Mouse (Mus musculus): Measurements from ENCODE around the gene Aoc3. TPM values are rescaled to one million over a fixed set of nuclear protein-coding genes. Genes with fewer than 3 reads are reported as not detected.

The Aoc3 gene
- polyA plus RNA-seq, 2 experiments, result 1.0 to 3.1 TPM

DNA sequence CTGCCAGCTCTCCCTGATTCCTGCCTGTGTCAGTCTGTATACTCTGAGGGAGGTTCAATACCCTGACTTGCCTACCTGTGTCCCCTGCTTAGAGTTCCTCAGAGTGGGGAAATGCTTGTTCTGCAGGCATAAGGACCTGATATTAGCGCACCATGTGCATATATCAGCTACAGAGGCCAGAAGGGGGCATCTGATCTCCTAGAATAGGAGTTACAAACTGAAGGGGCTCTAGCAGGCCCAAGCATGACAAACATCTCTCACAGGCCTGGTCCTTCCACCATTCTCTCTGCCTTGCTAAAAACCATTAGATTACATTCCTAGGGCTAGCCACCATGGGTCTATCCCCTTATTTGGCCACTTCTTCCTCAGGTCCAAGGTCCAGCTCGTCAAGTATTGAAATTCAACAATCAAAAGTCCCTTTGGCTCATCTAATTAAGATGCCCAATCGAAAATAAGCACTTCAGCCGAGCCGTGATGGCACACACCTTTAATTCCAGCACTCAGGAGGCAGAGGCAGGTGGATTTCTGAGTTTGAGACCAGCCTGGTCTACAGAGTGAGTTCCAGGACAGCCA lies 24.1 kb downstream of the Aoc3 start:
- WGBS, result 73% methylated on average over 5 of the region's 5 CpGs
- Histone ChIP-seq H3K27ac (replicated peaks; ENCODE audit: low read depth, low read length) (no peak overlapping the region), H3K4me3 (replicated peaks; ENCODE audit: low read length) (no peak overlapping the region), H3K9me3 (ENCODE audit: control insufficient read depth, low read length) (no peaks in the 10 kb centered on the region), H3K9ac (ENCODE audit: low read depth, low read length, severe bottlenecking) (no peak overlapping the region), H3K36me3 (ENCODE audit: control insufficient read depth, insufficient read depth, low read length) (no peaks in the 10 kb centered on the region), H3K4me1 (ENCODE audit: control insufficient read depth, insufficient read depth, low read length) (no peaks in the 10 kb centered on the region), H3K4me2 (replicated peaks; ENCODE audit: low read depth, low read length, severe bottlenecking) (no peak overlapping the region), H3K27me3 (ENCODE audit: control insufficient read depth, insufficient read depth, low read length) (no peaks in the 10 kb centered on the region)
- no peak for TF ChIP-seq POLR2A (IDR thresholded peaks at IDR 0.05; ENCODE audit: borderline replicate concordance, extremely low read depth, insufficient read depth, insufficient read length)
- no peak for ATAC-seq (ENCODE audit: low FRiP score, low read depth)
- DNase-seq (ENCODE audit: low spot score), result no peak

DNA sequence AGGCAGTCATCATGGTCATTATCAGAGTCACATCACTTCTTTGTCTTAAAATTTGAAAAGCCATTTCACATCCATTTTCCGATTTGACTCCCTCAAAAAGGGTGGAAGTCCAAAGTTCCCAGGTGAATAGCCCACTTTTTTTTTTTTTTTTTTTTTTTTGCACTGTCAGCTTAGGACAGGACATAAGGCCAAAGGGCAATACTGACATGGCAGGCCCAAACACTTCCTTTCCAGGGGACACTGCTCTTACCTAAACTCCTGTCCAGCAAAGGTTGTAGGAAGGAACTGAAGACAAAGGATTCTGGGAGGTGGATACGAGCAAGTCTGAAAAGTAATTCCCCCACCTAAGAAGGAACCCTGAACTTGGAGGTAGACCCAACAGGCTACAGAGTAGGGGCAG lies 25.5 kb downstream of the Aoc3 start:
- Histone ChIP-seq H3K36me3 (ENCODE audit: control insufficient read depth, insufficient read depth, low read length) (no peaks in the 10 kb centered on the region), H3K9me3 (ENCODE audit: control insufficient read depth, low read length) (no peaks in the 10 kb centered on the region)
- 91% methylated on average over 2 of the region's 2 CpGs for WGBS

DNA sequence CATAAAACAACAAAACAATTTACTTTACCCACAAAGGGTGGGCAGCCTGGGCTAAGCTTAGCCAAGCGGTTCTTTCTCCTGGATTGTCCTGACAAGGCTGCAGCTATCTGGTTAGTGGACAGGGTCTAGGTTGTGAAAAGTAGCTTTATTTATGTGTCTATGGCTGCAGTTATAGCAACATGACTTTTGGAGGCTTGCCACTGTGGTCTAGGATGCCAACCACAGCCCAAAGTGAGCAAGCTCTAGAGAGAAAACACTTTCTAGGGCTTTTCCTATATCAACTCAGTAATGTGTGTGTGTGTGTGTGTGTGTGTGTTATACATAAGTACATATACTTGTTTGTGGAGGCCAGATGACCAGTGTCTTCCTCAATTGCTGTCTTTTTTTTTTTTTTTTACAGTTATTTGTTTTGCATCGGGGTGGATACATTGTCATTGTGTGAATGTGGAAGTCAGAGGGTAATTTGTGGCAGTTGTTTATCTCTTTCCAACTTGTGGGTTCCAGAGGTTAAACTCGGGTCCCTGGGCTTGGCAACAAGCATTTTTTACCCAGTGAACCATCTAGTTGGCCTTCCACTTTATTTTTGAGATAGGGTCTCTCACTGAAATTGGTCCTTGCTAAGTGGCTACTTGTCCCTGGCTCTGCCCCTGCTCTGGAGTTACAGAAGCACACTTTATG lies 27.2 kb downstream of the Aoc3 start:
- DNase-seq (ENCODE audit: low spot score) (no peak), ATAC-seq (ENCODE audit: low FRiP score, low read depth) (no peak)
- Histone ChIP-seq H3K27ac (replicated peaks; ENCODE audit: low read depth, low read length) (no peak overlapping the region), H3K9me3 (ENCODE audit: control insufficient read depth, low read length) (no peaks in the 10 kb centered on the region), H3K4me3 (replicated peaks; ENCODE audit: low read length) (no peak overlapping the region), H3K9ac (ENCODE audit: low read depth, low read length, severe bottlenecking) (no peak overlapping the region), H3K36me3 (ENCODE audit: control insufficient read depth, insufficient read depth, low read length) (no peaks in the 10 kb centered on the region), H3K27me3 (ENCODE audit: control insufficient read depth, insufficient read depth, low read length) (no peaks in the 10 kb centered on the region), H3K4me1 (ENCODE audit: control insufficient read depth, insufficient read depth, low read length) (no peaks in the 10 kb centered on the region), H3K4me2 (replicated peaks; ENCODE audit: low read depth, low read length, severe bottlenecking) (no peak overlapping the region)
- no peak for TF ChIP-seq POLR2A (IDR thresholded peaks at IDR 0.05; ENCODE audit: borderline replicate concordance, extremely low read depth, insufficient read depth, insufficient read length)
- WGBS, result 78% methylated on average over 3 of the region's 3 CpGs

More for the DNA sequence above, 25.5 kb downstream of the Aoc3 start:
- H3K27me3 ChIP-seq (ENCODE audit: control insufficient read depth, insufficient read depth, low read length), result no peaks in the 10 kb centered on the region
- H3K4me3 ChIP-seq (replicated peaks; ENCODE audit: low read length), result no peak overlapping the region
- TF ChIP-seq POLR2A (IDR thresholded peaks at IDR 0.05; ENCODE audit: borderline replicate concordance, extremely low read depth, insufficient read depth, insufficient read length), result no peak
- DNase-seq (ENCODE audit: low spot score), result no peak
- no peak overlapping the region for H3K27ac ChIP-seq (replicated peaks; ENCODE audit: low read depth, low read length)
- no peak for ATAC-seq (ENCODE audit: low FRiP score, low read depth)
- H3K9ac ChIP-seq (ENCODE audit: low read depth, low read length, severe bottlenecking), result no peak overlapping the region
- H3K4me2 ChIP-seq (replicated peaks; ENCODE audit: low read depth, low read length, severe bottlenecking), result no peak overlapping the region
- no peaks in the 10 kb centered on the region for H3K4me1 ChIP-seq (ENCODE audit: control insufficient read depth, insufficient read depth, low read length)

DNA sequence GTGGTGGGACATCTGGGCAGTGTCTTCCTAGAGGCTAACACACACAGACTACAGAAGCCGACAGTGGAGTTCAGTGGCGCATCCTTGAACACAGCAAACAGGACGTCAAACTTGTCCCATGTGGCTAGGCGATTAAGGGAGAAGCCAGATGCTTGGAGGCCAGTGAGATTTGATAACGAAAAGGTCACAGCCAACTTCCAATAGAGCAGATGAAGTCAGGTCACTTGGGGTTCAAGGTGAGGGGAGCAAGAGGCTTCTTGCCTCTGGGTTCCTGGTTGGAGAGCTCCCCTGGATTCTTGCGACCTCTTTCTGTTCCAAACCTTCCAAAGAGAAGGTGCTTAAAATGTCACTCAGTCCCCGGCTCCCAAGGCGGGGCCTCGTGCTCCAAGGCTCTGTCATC lies 29.4 kb downstream of the Aoc3 start:
- no peak for DNase-seq (ENCODE audit: low spot score)
- Histone ChIP-seq H3K27me3 (ENCODE audit: control insufficient read depth, insufficient read depth, low read length) (no peaks in the 10 kb centered on the region), H3K9me3 (ENCODE audit: control insufficient read depth, low read length) (no peaks in the 10 kb centered on the region), H3K27ac (replicated peaks; ENCODE audit: low read depth, low read length) (no peak overlapping the region), H3K4me3 (replicated peaks; ENCODE audit: low read length) (no peak overlapping the region), H3K4me1 (ENCODE audit: control insufficient read depth, insufficient read depth, low read length) (no peaks in the 10 kb centered on the region), H3K9ac (ENCODE audit: low read depth, low read length, severe bottlenecking) (no peak overlapping the region), H3K4me2 (replicated peaks; ENCODE audit: low read depth, low read length, severe bottlenecking) (no peak overlapping the region), H3K36me3 (ENCODE audit: control insufficient read depth, insufficient read depth, low read length) (no peaks in the 10 kb centered on the region)
- WGBS, result 68% methylated on average over 9 of the region's 9 CpGs
- no peak for TF ChIP-seq POLR2A (IDR thresholded peaks at IDR 0.05; ENCODE audit: borderline replicate concordance, extremely low read depth, insufficient read depth, insufficient read length)
- ATAC-seq (ENCODE audit: low FRiP score, low read depth), result no peak

DNA sequence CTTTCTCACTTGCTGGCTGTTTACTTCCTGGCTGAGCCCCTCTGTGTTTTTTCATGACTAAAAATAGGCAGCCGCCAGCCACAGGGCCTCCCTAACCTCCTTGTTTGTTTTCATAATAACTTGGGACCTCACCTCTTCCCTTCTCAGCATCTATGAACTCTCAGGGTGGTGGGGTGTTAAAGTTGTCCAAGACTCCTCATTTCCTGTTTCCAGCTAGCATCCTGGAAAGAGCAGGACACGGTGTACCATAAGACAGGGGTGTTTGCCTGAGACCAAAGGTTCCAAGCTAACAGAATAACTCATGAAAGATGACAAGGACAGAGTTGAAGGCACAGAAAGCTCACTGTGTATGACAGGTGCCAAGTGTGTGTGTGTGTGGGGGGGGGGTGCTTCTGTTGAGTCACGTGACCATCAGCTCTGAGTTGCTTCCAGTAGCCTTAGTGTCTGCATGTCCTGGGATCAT lies 30.3 kb downstream of the Aoc3 start:
- Histone ChIP-seq H3K36me3 (ENCODE audit: control insufficient read depth, insufficient read depth, low read length) (no peaks in the 10 kb centered on the region), H3K4me1 (ENCODE audit: control insufficient read depth, insufficient read depth, low read length) (no peaks in the 10 kb centered on the region), H3K9me3 (ENCODE audit: control insufficient read depth, low read length) (no peaks in the 10 kb centered on the region), H3K4me3 (replicated peaks; ENCODE audit: low read length) (no peak overlapping the region), H3K9ac (ENCODE audit: low read depth, low read length, severe bottlenecking) (no peak overlapping the region), H3K4me2 (replicated peaks; ENCODE audit: low read depth, low read length, severe bottlenecking) (no peak overlapping the region), H3K27ac (replicated peaks; ENCODE audit: low read depth, low read length) (no peak overlapping the region), H3K27me3 (ENCODE audit: control insufficient read depth, insufficient read depth, low read length) (no peaks in the 10 kb centered on the region)
- TF ChIP-seq POLR2A (IDR thresholded peaks at IDR 0.05; ENCODE audit: borderline replicate concordance, extremely low read depth, insufficient read depth, insufficient read length), result no peak
- ATAC-seq (ENCODE audit: low FRiP score, low read depth) (no peak), DNase-seq (ENCODE audit: low spot score) (no peak)
- 65% methylated on average over 3 of the region's 3 CpGs for WGBS
